Mouse (Mus musculus): ENCODE measurements around the gene Vsnl1.

GRCm38 (mm10) chr12:11281584-11281983 is 154.8 kb downstream of the Vsnl1 start:
- TF ChIP-seq POLR2A (IDR thresholded peaks at IDR 0.05; ENCODE audit: extremely low read depth, insufficient read depth, low read length) = no peak
- TF ChIP-seq CTCF (IDR thresholded peaks at IDR 0.05; ENCODE audit: low read depth, low read length) = no peak
